Comparison of ENCODE assay signal across 8 mouse cellular contexts in genomic region chr10:41450137-41450670, GRCm38 (mm10). TPM values are rescaled to one million over a fixed set of nuclear protein-coding genes. Genes with fewer than 3 reads are reported as not detected.
DNase-seq lines count a peak whose midpoint lies in the region; ATAC-seq and TF ChIP-seq lines count a peak whose summit lies in the region.

Gene Zbtb24, plus strand, starts transcription at chr10:41450383.

- H3K27me3 ChIP-seq in CH12.LX (replicated peaks): no peaks in the 10 kb centered on the region
- no peaks in the 10 kb centered on the region for H3K27me3 ChIP-seq in forebrain, embryonic 11.5 days (ENCODE audit: control insufficient read depth, insufficient read depth, low read length)
- no peaks in the 10 kb centered on the region for H3K27me3 ChIP-seq in heart, embryonic 16.5 days (ENCODE audit: control insufficient read depth, insufficient read depth, low read length)
- H3K27me3 ChIP-seq in liver, embryonic 15.5 days: no peaks in the 10 kb centered on the region
- H3K27me3 ChIP-seq in neural tube, embryonic 12.5 days (replicated peaks): no peaks in the 10 kb centered on the region

- H3K9me3 ChIP-seq in CH12.LX (replicated peaks; ENCODE audit: low read length): no peaks in the 10 kb centered on the region
- H3K9me3 ChIP-seq in forebrain, embryonic 11.5 days (ENCODE audit: control insufficient read depth, low read length): no peaks in the 10 kb centered on the region
- H3K9me3 ChIP-seq in heart, embryonic 16.5 days (replicated peaks; ENCODE audit: control insufficient read depth, low read length): no peaks in the 10 kb centered on the region
- no peaks in the 10 kb centered on the region for H3K9me3 ChIP-seq in liver, embryonic 15.5 days (replicated peaks)
- H3K9me3 ChIP-seq in neural tube, embryonic 12.5 days: no peaks in the 10 kb centered on the region

- no peak for TF ChIP-seq EP300 in CH12.LX (IDR thresholded peaks at IDR 0.05; ENCODE audit: low read length)

- peak; percentile 97 for DNase-seq in CH12.LX (ENCODE audit: extremely low read depth)
- peak; percentile 96 for DNase-seq in c-Kit-positive CD71-positive TER-119-negative erythroid progenitor cells, embryonic 14.5 days (ENCODE audit: low read depth)
- DNase-seq in forebrain, embryonic 11.5 days (ENCODE audit: low spot score): peak; percentile 97
- peak; percentile 96 to 99 for DNase-seq in kidney, postnatal 36 days
- peak; percentile 91 for DNase-seq in telencephalon, adult 2 months (ENCODE audit: low read depth, low spot score)

- ATAC-seq in forebrain, embryonic 11.5 days (replicated peaks; ENCODE audit: low FRiP score): peak; percentile 95
- peak; percentile 98 for ATAC-seq in heart, embryonic 16.5 days (replicated peaks; ENCODE audit: extremely low read depth, insufficient read depth, low FRiP score)
- peak; percentile 95 for ATAC-seq in liver, embryonic 15.5 days (ENCODE audit: insufficient read depth)
- ATAC-seq in neural tube, embryonic 12.5 days (ENCODE audit: low FRiP score, low read depth): peak; percentile 96

- H3K36me3 ChIP-seq in CH12.LX (replicated peaks in 1 of 2; ENCODE audit: control insufficient read depth in 1 of 2, insufficient read depth in 1 of 2, low read length in 1 of 2): peaks cover 20 to 38% of the 10 kb centered on the region in 2 experiments
- H3K36me3 ChIP-seq in forebrain, embryonic 11.5 days (ENCODE audit: control insufficient read depth, insufficient read depth, low read length): no peaks in the 10 kb centered on the region; the same call in 1 of the 2 replicates
- H3K36me3 ChIP-seq in heart, embryonic 16.5 days (ENCODE audit: control insufficient read depth, insufficient read depth): peaks cover 12% of the 10 kb centered on the region
- peaks cover 16% of the 10 kb centered on the region; the same call in 1 of the 2 replicates for H3K36me3 ChIP-seq in liver, embryonic 15.5 days (replicated peaks)
- H3K36me3 ChIP-seq in neural tube, embryonic 12.5 days: peaks cover 16% of the 10 kb centered on the region; the same call in 1 of the 2 replicates

- H3K4me1 ChIP-seq in CH12.LX (ENCODE audit: control insufficient read depth in 1 of 2, insufficient read depth in 2 of 2): peaks cover 14 to 38% of the 10 kb centered on the region in 2 experiments
- H3K4me1 ChIP-seq in forebrain, embryonic 11.5 days (replicated peaks; ENCODE audit: control insufficient read depth, insufficient read depth, low read length): no peaks in the 10 kb centered on the region; the same call in 1 of the 2 replicates
- H3K4me1 ChIP-seq in heart, embryonic 16.5 days (ENCODE audit: control insufficient read depth, insufficient read depth, low read length): peaks cover 18% of the 10 kb centered on the region
- peaks cover 41% of the 10 kb centered on the region for H3K4me1 ChIP-seq in liver, embryonic 15.5 days (replicated peaks)
- peaks cover 11% of the 10 kb centered on the region; the same call in 1 of the 2 replicates for H3K4me1 ChIP-seq in neural tube, embryonic 12.5 days

- H3K9ac ChIP-seq in CH12.LX (ENCODE audit: insufficient read depth, low read depth): peak within 1 kb of the TSS; percentile 95
- H3K9ac ChIP-seq in forebrain, embryonic 11.5 days (ENCODE audit: low read length): peak within 1 kb of the TSS; percentile 79
- peak within 1 kb of the TSS; percentile 95 for H3K9ac ChIP-seq in heart, embryonic 16.5 days (ENCODE audit: low read length)
- peak within 1 kb of the TSS; percentile 97 for H3K9ac ChIP-seq in liver, embryonic 15.5 days
- H3K9ac ChIP-seq in neural tube, embryonic 12.5 days: peak within 1 kb of the TSS; percentile 83

- peak within 1 kb of the TSS; percentile 29; the same call in 1 of the 2 replicates for H3K27ac ChIP-seq in CH12.LX (ENCODE audit: insufficient read depth, low read depth)
- 0 out of 2 replicates have a peak within 1 kb of the TSS, but pooled peaks have one; percentile 39 for H3K27ac ChIP-seq in forebrain, embryonic 11.5 days (ENCODE audit: low read depth, low read length)
- peak within 1 kb of the TSS; percentile 82 for H3K27ac ChIP-seq in heart, embryonic 16.5 days (ENCODE audit: low read length)
- H3K27ac ChIP-seq in liver, embryonic 15.5 days (replicated peaks): peak within 1 kb of the TSS; percentile 87
- H3K27ac ChIP-seq in neural tube, embryonic 12.5 days: 0 out of 2 replicates have a peak within 1 kb of the TSS, but pooled peaks have one; percentile 2

- peaks cover 23% of the 10 kb centered on the region for H3K79me2 ChIP-seq in CH12.LX (replicated peaks; ENCODE audit: control insufficient read depth, extremely low read depth, insufficient read depth, poor library complexity, severe bottlenecking)

- peak; percentile 98 for TF ChIP-seq POLR2A in CH12.LX (IDR thresholded peaks at IDR 0.05; ENCODE audit: low read depth, low read length)

- under 1% methylated on average over 48 of the region's 49 CpGs for WGBS in forebrain, embryonic 11.5 days
- under 1% methylated on average over 49 of the region's 49 CpGs for WGBS in heart, embryonic 16.5 days
- WGBS in liver, embryonic 15.5 days (ENCODE audit: insufficient replicate concordance): under 1% methylated on average over 49 of the region's 49 CpGs
- under 1% methylated on average over 49 of the region's 49 CpGs for WGBS in neural tube, embryonic 12.5 days

- TF ChIP-seq CTCF in CH12.LX (conservative IDR thresholded peaks at IDR 0.05 in 1 of 2, IDR thresholded peaks at IDR 0.05 in 1 of 2; ENCODE audit: low read depth in 2 of 2, low read length in 2 of 2): no peak

- H3K4me2 ChIP-seq in CH12.LX (ENCODE audit: insufficient read depth, low read depth, poor library complexity, severe bottlenecking): peak within 1 kb of the TSS; percentile 92
- H3K4me2 ChIP-seq in forebrain, embryonic 11.5 days (ENCODE audit: low read depth, low read length, severe bottlenecking): peak within 1 kb of the TSS; percentile 70
- H3K4me2 ChIP-seq in heart, embryonic 16.5 days (ENCODE audit: low read depth, low read length): peak within 1 kb of the TSS; percentile 76
- H3K4me2 ChIP-seq in liver, embryonic 15.5 days: peak within 1 kb of the TSS; percentile 90
- peak within 1 kb of the TSS; percentile 72 for H3K4me2 ChIP-seq in neural tube, embryonic 12.5 days (replicated peaks)

- TF ChIP-seq RAD21 in CH12.LX (IDR thresholded peaks at IDR 0.05; ENCODE audit: low read depth, low read length): no peak

- H3K4me3 ChIP-seq in CH12.LX (replicated peaks in 1 of 3; ENCODE audit: low read depth in 2 of 3, low read length in 2 of 3, poor library complexity in 1 of 3): peak within 1 kb of the TSS; percentile 85 to 90 (median 88)
- peak within 1 kb of the TSS; percentile 84 for H3K4me3 ChIP-seq in forebrain, embryonic 11.5 days (ENCODE audit: low read depth, low read length)
- peak within 1 kb of the TSS; percentile 93 for H3K4me3 ChIP-seq in heart, embryonic 16.5 days (ENCODE audit: low read length)
- H3K4me3 ChIP-seq in liver, embryonic 15.5 days (replicated peaks): peak within 1 kb of the TSS; percentile 85
- H3K4me3 ChIP-seq in neural tube, embryonic 12.5 days: peak within 1 kb of the TSS; percentile 88

- dilution Hi-C loops in CH12.LX (cut with MboI; ENCODE audit: extremely low pct_ligation_motif_present, extremely low pct_unique_long_range_greater_than_20kb, low sequenced_read_pairs): no loop called here

- in situ Hi-C loops in CH12.LX (cut with MboI; ENCODE audit: low pct_ligation_motif_present, low pct_unique_long_range_greater_than_20kb, low sequenced_read_pairs): no loop called here

TF ChIP-seq in CH12.LX, 34 proteins besides CTCF, POLR2A, EP300 and RAD21 (continues in another document):
- no peak for TF ChIP-seq JUND (conservative IDR thresholded peaks at IDR 0.05; ENCODE audit: low read depth, low read length)
- peak; percentile 98 for TF ChIP-seq USF2 (conservative IDR thresholded peaks at IDR 0.05; ENCODE audit: low read depth, low read length)
- 0 out of 2 replicates have a peak, but pooled peaks have one; percentile 30 for TF ChIP-seq CHD1 (IDR thresholded peaks at IDR 0.05; ENCODE audit: low read depth, low read length)
- peak; percentile 48 for TF ChIP-seq CHD2 (IDR thresholded peaks at IDR 0.05; ENCODE audit: low read length)
- TF ChIP-seq UBTF (IDR thresholded peaks at IDR 0.05; ENCODE audit: low read depth, low read length): peak; percentile 66; the same call in 1 of the 2 replicates
- TF ChIP-seq MXI1 (IDR thresholded peaks at IDR 0.05; ENCODE audit: low read depth, low read length): peak; percentile 77; the same call in 1 of the 2 replicates
- peak; percentile 95 for TF ChIP-seq TBP (conservative IDR thresholded peaks at IDR 0.05; ENCODE audit: low read depth, low read length)
- TF ChIP-seq GABPA (IDR thresholded peaks at IDR 0.05; ENCODE audit: insufficient replicate concordance, low read depth, low read length): no peak
- TF ChIP-seq MAX (IDR thresholded peaks at IDR 0.05; ENCODE audit: low read length): peak; percentile 98
- TF ChIP-seq RCOR1 (conservative IDR thresholded peaks at IDR 0.05; ENCODE audit: low read depth, low read length): peak; percentile 82; the same call in 1 of the 2 replicates
- peak; percentile 84 for TF ChIP-seq BHLHE40 (IDR thresholded peaks at IDR 0.05; ENCODE audit: low read depth, low read length)
- peak; percentile 53; the same call in 1 of the 2 replicates for TF ChIP-seq IRF4 (IDR thresholded peaks at IDR 0.05; ENCODE audit: low read depth, low read length)
- TF ChIP-seq ZKSCAN1 (IDR thresholded peaks at IDR 0.05; ENCODE audit: borderline replicate concordance, low read depth, low read length): no peak
- TF ChIP-seq MAZ (IDR thresholded peaks at IDR 0.05; ENCODE audit: low read depth, low read length): peak; percentile 87
- peak; percentile 47; the same call in 1 of the 2 replicates for TF ChIP-seq MEF2A (IDR thresholded peaks at IDR 0.05; ENCODE audit: borderline replicate concordance, low read depth, low read length)
- TF ChIP-seq NELFE (IDR thresholded peaks at IDR 0.05; ENCODE audit: low read depth, low read length): peak; percentile 98
- peak; percentile 97 for TF ChIP-seq ZMIZ1 (IDR thresholded peaks at IDR 0.05; ENCODE audit: low read depth, low read length)
- no peak for TF ChIP-seq ZNF384 (IDR thresholded peaks at IDR 0.05; ENCODE audit: low read depth, low read length)
- peak; percentile 100 for TF ChIP-seq ELF1 (IDR thresholded peaks at IDR 0.05; ENCODE audit: low read depth, low read length)
- TF ChIP-seq KAT2A (IDR thresholded peaks at IDR 0.05; ENCODE audit: insufficient replicate concordance, low read length): peak; percentile 82

RNA-seq across cellular contexts. Expression of gene Zbtb24, which starts in this region (rescaled TPM):
- 11.4 and 11.7 TPM in 2 replicates for total RNA-seq in CH12.LX (2012; rRNA removed)
- total RNA-seq in CH12.LX (2014; rRNA removed): 14.3 and 15.2 TPM in 2 replicates
- 10.5 and 11.8 TPM in 2 replicates for polyA plus RNA-seq in CH12.LX (2012; ENCODE audit: insufficient read length, low read depth)
- polyA plus RNA-seq in forebrain, embryonic 11.5 days (2014; fragmentation: Nextera tagmentation; extraction: Ambion mirVana): 18.6 and 21.0 TPM in 2 replicates
- 12.9 and 14.4 TPM in 2 replicates for polyA plus RNA-seq in heart, embryonic 16.5 days (2015; fragmentation: Nextera tagmentation; extraction: Ambion mirVana)
- polyA plus RNA-seq in liver, embryonic 15.5 days (2015; fragmentation: Nextera tagmentation; extraction: Ambion mirVana): 4.9 and 5.1 TPM in 2 replicates
- 22.4 and 23.3 TPM in 2 replicates for polyA plus RNA-seq in neural tube, embryonic 12.5 days (2016; fragmentation: Nextera tagmentation; extraction: Ambion mirVana)

Comparison
In these comparisons a context has a peak if more than half of its experiments do, and no peak if none do; other contexts are left out.
1. Peak in every context shown above with its lines: DNase-seq, ATAC-seq, H3K4me3 ChIP-seq and H3K27ac ChIP-seq.
2. H3K27ac ChIP-seq: peak in every context shown above with its lines; median percentile 87 in liver, embryonic 15.5 days; 82 in heart, embryonic 16.5 days; 39 in forebrain, embryonic 11.5 days; 29 in CH12.LX; 2 in neural tube, embryonic 12.5 days.